Mouse (Mus musculus): Measurements from ENCODE around the gene Nup107.

DNA sequence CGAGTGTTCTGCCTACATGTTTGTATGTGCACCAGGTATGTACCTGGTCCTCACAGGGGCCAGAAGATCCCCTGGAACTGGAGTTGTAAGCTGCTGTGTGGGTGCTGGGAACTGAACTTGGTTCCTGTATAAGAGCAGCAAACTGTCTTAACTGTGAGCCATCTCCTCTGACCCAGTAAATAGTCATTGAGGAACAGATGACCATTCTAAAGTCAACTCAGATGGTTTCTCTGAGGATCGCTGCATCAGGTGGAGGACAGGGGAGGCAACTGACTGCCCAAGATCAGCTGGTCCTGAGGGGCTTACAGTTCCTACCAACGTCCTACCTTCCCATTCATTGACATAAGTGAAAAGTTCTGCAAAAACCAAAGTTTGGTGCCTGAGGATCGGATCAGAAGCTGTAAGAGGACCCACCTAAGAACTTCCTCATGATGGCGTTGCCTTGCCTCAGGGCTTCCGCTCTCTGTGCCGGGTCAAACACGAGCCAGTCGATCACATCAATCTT is 31.6 kb downstream of the Nup107 start:
- TF ChIP-seq CTCF (IDR thresholded peaks at IDR 0.05; ENCODE audit: borderline replicate concordance, insufficient read depth, low read depth, low read length): no peak
- no peak for TF ChIP-seq POLR2A (IDR thresholded peaks at IDR 0.05; ENCODE audit: borderline replicate concordance, insufficient read depth, low read length)

All from cerebellum, adult 2 months (tissue).